Mouse (Mus musculus): ENCODE measurements around the gene Pde12.
"Not testable (repeated sequence)": the region's sequence is repeated elsewhere in the genome, so short reads cannot be mapped to it uniquely, and the experiment has no call there.

GRCm38 (mm10) chr14:26671870-26672615 is 2.4 kb upstream of the Pde12 start:
- not testable (repeated sequence) for TF ChIP-seq MYOD1 (IDR thresholded peaks at IDR 0.05; ENCODE audit: control insufficient read depth in 1 of 3, insufficient read length in 2 of 3, low read depth in 2 of 3); TCF3 (IDR thresholded peaks at IDR 0.05; ENCODE audit: insufficient read length, low read depth); POLR2AphosphoS2 (IDR thresholded peaks at IDR 0.05; ENCODE audit: insufficient read length, low read depth); SRF (IDR thresholded peaks at IDR 0.05; ENCODE audit: control insufficient read depth, insufficient read length, low read depth); MAX (IDR thresholded peaks at IDR 0.05; ENCODE audit: low read depth); USF1 (IDR thresholded peaks at IDR 0.05; ENCODE audit: low read depth); REST (IDR thresholded peaks at IDR 0.05; ENCODE audit: insufficient read depth, insufficient read length); POLR2A (IDR thresholded peaks at IDR 0.05; ENCODE audit: insufficient read length, low read depth); MYOG (IDR thresholded peaks at IDR 0.05; ENCODE audit: control insufficient read depth in 1 of 3, insufficient read depth in 1 of 3, insufficient read length in 2 of 3, low read depth in 2 of 3); TCF12 (IDR thresholded peaks at IDR 0.05; ENCODE audit: insufficient read depth, poor library complexity, severe bottlenecking); E2F4 (IDR thresholded peaks at IDR 0.05; ENCODE audit: insufficient read depth); CEBPB (IDR thresholded peaks at IDR 0.05; ENCODE audit: insufficient read depth, poor library complexity, severe bottlenecking)

Data from myocyte (in vitro differentiated cells).